Mouse (Mus musculus) heart, embryonic 14.5 days (tissue): ENCODE measurements around the gene H2-Ob. TPM values are rescaled to one million over a fixed set of nuclear protein-coding genes. Genes with fewer than 3 reads are reported as not detected.

Source experiments
- ATAC-seq: fragments of 200-750 bp; cut with Nextera tagmentation; 2 replicates; pipeline ENCODE4 v1.8.0; 2017; ENCODE audit warnings: low read depth, moderate TSS enrichment; ENCODE audit not compliant: insufficient number of reproducible peaks, insufficient read depth, low FRiP score
- H3K27ac ChIP-seq, 2 experiments: fragments of 200-500 bp in 1 of 2; fragments of 300-500 bp in 1 of 2; sonication (generic) in 1 of 2; replicated peaks in 1 of 2; 2 replicates each; pipeline ENCODE4 v1.5.1; 2012 to 2014; ENCODE audit warnings: low read depth in 2 of 2, low read length in 2 of 2, control low read depth in 1 of 2, mild to moderate bottlenecking in 1 of 2, mixed read lengths in 1 of 2; ENCODE audit not compliant: control insufficient read depth in 1 of 2, insufficient read depth in 1 of 2
- H3K27me3 ChIP-seq: fragments of 300-500 bp; sonication (generic); 2 replicates; pipeline ENCODE4 v1.6.1; 2014; ENCODE audit warnings: mild to moderate bottlenecking, low read length, control low read depth; ENCODE audit not compliant: control insufficient read depth, insufficient read depth
- H3K36me3 ChIP-seq: fragments of 300-500 bp; sonication (generic); 2 replicates; pipeline ENCODE4 v1.6.1; 2014; ENCODE audit warnings: mild to moderate bottlenecking, control low read depth, low read length, mixed read lengths; ENCODE audit not compliant: control insufficient read depth, insufficient read depth
- H3K4me1 ChIP-seq, 2 experiments: fragments of 200-500 bp in 1 of 2; fragments of 300-500 bp in 1 of 2; sonication (generic) in 1 of 2; 2 replicates each; pipeline ENCODE4 v1.6.1; 2012 to 2014; ENCODE audit warnings: low read length in 2 of 2, control low read depth in 1 of 2, mixed read lengths in 1 of 2; ENCODE audit not compliant: control insufficient read depth in 2 of 2, insufficient read depth in 2 of 2
- H3K4me2 ChIP-seq: fragments of 300-500 bp; sonication (generic); 2 replicates; pipeline ENCODE4 v1.6.1; 2014; ENCODE audit warnings: mild to moderate bottlenecking, low read length
- H3K4me3 ChIP-seq, 2 experiments: fragments of 200-500 bp in 1 of 2; fragments of 300-500 bp in 1 of 2; sonication (generic) in 1 of 2; 2 replicates each; pipeline ENCODE4 v1.5.1; 2012 to 2014; ENCODE audit warnings: low read length in 2 of 2, mild to moderate bottlenecking in 2 of 2, control low read depth in 1 of 2, low read depth in 1 of 2, moderate library complexity in 1 of 2; ENCODE audit not compliant: control insufficient read depth in 1 of 2, insufficient read depth in 1 of 2
- H3K9ac ChIP-seq: fragments of 300-500 bp; sonication (generic); 2 replicates; pipeline ENCODE4 v1.6.1; 2014; ENCODE audit warnings: mild to moderate bottlenecking, low read length
- H3K9me3 ChIP-seq: fragments of 300-500 bp; sonication (generic); 2 replicates; pipeline ENCODE4 v1.6.1; 2016; ENCODE audit warnings: low read length, control low read depth; ENCODE audit not compliant: control insufficient read depth
- WGBS: fragments of 180-500 bp; shearing (Covaris S2); extraction: QIAGEN DNeasy Blood & Tissue Kit; methylation state at CpG from one replicate; pipeline ENCODE4 v1.1.7; 2014; 5-methylcytosine and 5-hydroxymethylcytosine counted together
- polyA plus RNA-seq: library from polyadenylated mRNA; unstranded; fragments of >200 nt; fragmentation: Nextera tagmentation; extraction: Ambion mirVana; gene quantifications from 2 replicates; pipeline ENCODE4 v1.2.1, GENCODE M21; 2014

H2-Ob gene
- polyA plus RNA-seq, 1 experiment from 2014 or later, result not detected

DNA sequence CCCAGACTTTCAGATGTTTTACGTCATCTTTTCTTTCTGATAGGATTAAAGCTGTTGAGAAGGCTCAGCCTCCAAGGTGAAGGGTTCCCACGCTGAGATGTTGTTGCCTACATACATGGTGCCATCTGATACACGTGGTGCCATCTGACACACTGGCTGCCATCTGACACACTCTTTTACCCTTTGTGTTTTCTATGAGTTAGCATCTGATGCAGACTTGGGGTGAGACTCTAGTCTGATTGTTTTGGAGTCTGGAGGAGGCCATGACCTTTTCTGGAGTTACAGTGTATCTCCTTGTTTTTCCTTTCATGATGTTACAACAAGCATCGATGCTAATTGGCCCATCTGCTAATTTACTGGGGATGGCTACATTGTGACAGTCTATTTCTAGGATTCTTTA is 6.0 kb downstream of the H2-Ob start:
- ATAC-seq, result no peak
- Histone ChIP-seq H3K27me3 (peaks cover 8% of the 10 kb centered on the region; the same call in 1 of the 2 replicates), H3K4me2 (no peak overlapping the region), H3K27ac (no peak overlapping the region), H3K9ac (no peak overlapping the region), H3K4me1 (no peaks in the 10 kb centered on the region), H3K4me3 (no peak overlapping the region), H3K9me3 (peaks cover 9% of the 10 kb centered on the region), H3K36me3 (no peaks in the 10 kb centered on the region)
- 65% methylated on average over 4 of the region's 4 CpGs for WGBS

DNA sequence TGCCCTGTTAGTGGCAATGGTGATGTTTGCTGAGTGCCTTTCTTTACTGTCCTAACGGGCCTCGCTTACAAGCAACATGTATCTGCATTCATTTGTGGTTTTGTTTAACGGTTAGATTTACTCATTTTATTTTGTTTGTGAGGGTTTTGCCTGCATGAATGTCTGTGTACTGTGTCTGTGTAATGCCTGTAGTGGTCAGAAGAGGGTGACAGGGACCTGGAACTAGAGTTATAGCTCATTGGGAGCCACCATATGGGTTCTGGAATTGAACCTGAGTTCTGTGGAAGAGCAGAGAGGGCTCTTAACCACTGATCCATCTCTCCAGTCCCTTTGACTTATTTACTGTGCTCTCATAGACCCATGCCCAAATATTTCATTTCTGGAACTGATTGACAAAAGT is 8.3 kb downstream of the H2-Ob start:
- Histone ChIP-seq H3K27me3 (peaks cover 8% of the 10 kb centered on the region; the same call in 1 of the 2 replicates), H3K4me2 (no peak overlapping the region), H3K9ac (no peak overlapping the region), H3K4me1 (no peaks in the 10 kb centered on the region), H3K27ac (no peak overlapping the region), H3K36me3 (no peaks in the 10 kb centered on the region), H3K9me3 (peaks cover 1% of the 10 kb centered on the region), H3K4me3 (no peak overlapping the region)
- WGBS, result 74% methylated on average over 3 of the region's 3 CpGs
- ATAC-seq, result no peak

- H3K4me3 ChIP-seq, result no peak overlapping the region
- H3K36me3 ChIP-seq, result no peaks in the 10 kb centered on the region
- no peak overlapping the region for H3K4me2 ChIP-seq
- H3K27me3 ChIP-seq, result peaks cover 8% of the 10 kb centered on the region; the same call in 1 of the 2 replicates
- no peaks in the 10 kb centered on the region for H3K4me1 ChIP-seq
- no peak overlapping the region for H3K9ac ChIP-seq
- 64% methylated on average over 2 of the region's 2 CpGs for WGBS
- no peak for ATAC-seq
- H3K27ac ChIP-seq, result no peak overlapping the region
- 0 out of 2 replicates have a peak, but pooled peaks cover 2% of the 10 kb centered on the region for H3K9me3 ChIP-seq
These were observed 10.1 kb downstream of the H2-Ob start for GRCm38 (mm10) chr17:34248764-34249163.

- no peaks in the 10 kb centered on the region for H3K36me3 ChIP-seq
- H3K4me1 ChIP-seq, result no peaks in the 10 kb centered on the region
- H3K9me3 ChIP-seq, result 0 out of 2 replicates have a peak, but pooled peaks cover 2% of the 10 kb centered on the region
- no peak overlapping the region for H3K4me2 ChIP-seq
- no peak overlapping the region for H3K4me3 ChIP-seq
- H3K27ac ChIP-seq, result no peak overlapping the region
- 42% methylated on average over 3 of the region's 3 CpGs for whole genome bisulfite sequencing
- ATAC-seq, result no peak
- no peak overlapping the region for H3K9ac ChIP-seq
- peaks cover 8% of the 10 kb centered on the region; the same call in 1 of the 2 replicates for H3K27me3 ChIP-seq
These were observed 10.7 kb downstream of the H2-Ob start for GRCm38 (mm10) chr17:34249361-34249760.

DNA sequence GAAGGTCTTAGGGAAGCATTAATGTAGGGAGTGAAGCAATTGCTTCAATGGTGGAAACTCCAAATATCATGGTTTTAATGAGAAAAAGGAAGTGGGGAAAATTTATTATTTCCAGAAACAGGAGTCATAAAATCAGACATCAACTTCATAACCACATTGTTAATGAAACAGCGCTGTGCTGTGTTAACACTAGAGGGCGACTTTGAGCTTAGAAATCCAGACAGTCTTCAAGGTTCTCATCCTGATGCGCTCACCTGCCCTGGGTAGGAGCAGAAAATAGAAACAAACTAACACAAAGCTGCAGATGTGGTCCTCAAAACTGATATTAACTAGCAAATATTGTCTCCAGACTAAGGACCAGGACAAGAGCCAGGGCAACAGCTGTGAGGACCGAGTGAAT is 11.2 kb downstream of the H2-Ob start:
- Histone ChIP-seq H3K9ac (no peak overlapping the region), H3K36me3 (no peaks in the 10 kb centered on the region), H3K4me2 (no peak overlapping the region), H3K4me3 (no peak overlapping the region), H3K27me3 (peaks cover 8% of the 10 kb centered on the region; the same call in 1 of the 2 replicates), H3K27ac (no peak overlapping the region), H3K9me3 (0 out of 2 replicates have a peak, but pooled peaks cover 2% of the 10 kb centered on the region), H3K4me1 (no peaks in the 10 kb centered on the region)
- no peak for ATAC-seq
- 14% methylated on average over 4 of the region's 4 CpGs for WGBS

- Histone ChIP-seq H3K9me3 (0 out of 2 replicates have a peak, but pooled peaks cover 2% of the 10 kb centered on the region), H3K4me2 (no peak overlapping the region), H3K27me3 (peaks cover 8% of the 10 kb centered on the region; the same call in 1 of the 2 replicates), H3K9ac (no peak overlapping the region), H3K27ac (no peak overlapping the region), H3K4me1 (no peaks in the 10 kb centered on the region), H3K36me3 (no peaks in the 10 kb centered on the region), H3K4me3 (no peak overlapping the region)
- 48% methylated on average over 4 of the region's 4 CpGs for WGBS
- ATAC-seq, result no peak
These were observed 13.0 kb downstream of the H2-Ob start for GRCm38 (mm10) chr17:34251666-34252065.

- Histone ChIP-seq H3K4me3 (no peak overlapping the region), H3K4me1 (no peaks in the 10 kb centered on the region), H3K9me3 (0 out of 2 replicates have a peak, but pooled peaks cover 2% of the 10 kb centered on the region), H3K27ac (no peak overlapping the region), H3K36me3 (no peaks in the 10 kb centered on the region), H3K9ac (no peak overlapping the region), H3K4me2 (no peak overlapping the region), H3K27me3 (no peaks in the 10 kb centered on the region; the same call in 1 of the 2 replicates)
- ATAC-seq, result no peak
- 73% methylated on average over 5 of the region's 5 CpGs for WGBS
These were observed 17.8 kb downstream of the H2-Ob start for GRCm38 (mm10) chr17:34256501-34256900.
